Mouse (Mus musculus): Measurements from ENCODE around the gene Zfp654. TPM values are rescaled to one million over a fixed set of nuclear protein-coding genes. Genes with fewer than 3 reads are reported as not detected.

Gene Zfp654
- total RNA-seq (2014; fragmentation: Nextera tagmentation): 15.7 and 20.7 TPM in 2 replicates
- total RNA-seq (2017): 18.2 and 25.3 TPM in 2 replicates

DNA sequence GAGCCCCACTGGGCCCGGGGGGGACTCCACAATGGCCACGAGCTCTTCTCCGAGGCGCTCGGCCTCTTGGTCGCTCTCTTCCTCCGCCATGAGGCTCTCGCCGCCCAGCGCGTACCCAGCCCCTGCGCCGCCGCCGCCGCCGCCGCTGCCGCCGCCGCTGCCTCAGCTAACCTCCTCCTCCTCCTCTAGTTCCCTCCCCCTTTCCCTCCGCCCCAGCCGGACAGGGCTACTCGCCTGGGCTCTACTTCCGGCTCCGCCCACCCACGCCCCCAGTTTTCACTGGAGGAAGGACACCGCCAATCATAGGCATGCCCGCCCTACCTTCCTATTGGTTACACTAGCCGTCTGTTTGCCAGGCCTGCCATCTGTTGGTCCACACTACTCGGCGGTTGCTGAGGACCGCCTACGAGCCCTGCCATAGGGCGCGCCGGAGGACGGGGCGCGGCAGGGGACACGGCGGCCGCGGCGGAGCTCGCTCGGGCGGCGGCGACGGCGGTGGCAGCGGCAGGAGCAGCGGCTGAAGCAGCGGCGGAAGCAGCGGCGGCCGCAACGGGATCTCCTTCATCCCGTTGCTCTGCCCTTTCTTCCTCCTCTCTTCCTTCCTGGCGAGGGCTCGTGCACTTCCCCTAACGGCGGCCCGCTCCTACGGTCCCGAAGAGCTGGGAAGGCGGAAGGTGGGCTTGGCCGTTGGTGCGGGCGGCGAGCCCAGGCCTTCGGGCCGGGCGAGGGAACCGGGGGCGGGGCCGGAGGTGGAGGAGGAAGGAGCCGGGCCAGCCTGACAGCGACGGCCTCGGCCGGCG is at the start of gene Zfp654, which contains the start of gene Cggbp1:
Gene Zfp654 (minus strand): TSS at position 90 of the 800 bp plus-strand sequence.
Gene Cggbp1 (plus strand): TSS at position 434 of the 800 bp plus-strand sequence.
- ATAC-seq (replicated peaks; ENCODE audit: low FRiP score, low TSS enrichment, poor library complexity, severe bottlenecking): peak; percentile 96

DNA sequence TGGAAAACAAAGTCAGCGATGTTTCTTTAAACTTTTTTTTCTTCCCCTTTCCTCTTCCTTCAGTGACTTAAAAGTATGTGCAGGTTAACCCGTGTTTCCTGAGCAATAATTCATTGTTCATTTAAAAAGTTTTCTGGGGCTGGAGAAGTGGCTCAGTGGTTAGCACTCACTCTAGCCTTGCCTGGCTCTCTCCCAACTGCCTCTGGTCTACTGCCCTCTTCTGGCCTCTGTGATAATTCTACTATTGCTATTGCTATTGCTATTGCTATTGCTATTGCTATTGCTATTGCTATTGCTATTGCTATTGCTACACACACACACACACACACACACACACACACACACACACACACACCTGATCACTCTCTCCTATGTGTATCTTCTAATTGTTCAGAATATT is 47.6 kb upstream of the Zfp654 start:
- peak; percentile 90 for ATAC-seq (replicated peaks; ENCODE audit: low FRiP score, low TSS enrichment, poor library complexity, severe bottlenecking)

DNA sequence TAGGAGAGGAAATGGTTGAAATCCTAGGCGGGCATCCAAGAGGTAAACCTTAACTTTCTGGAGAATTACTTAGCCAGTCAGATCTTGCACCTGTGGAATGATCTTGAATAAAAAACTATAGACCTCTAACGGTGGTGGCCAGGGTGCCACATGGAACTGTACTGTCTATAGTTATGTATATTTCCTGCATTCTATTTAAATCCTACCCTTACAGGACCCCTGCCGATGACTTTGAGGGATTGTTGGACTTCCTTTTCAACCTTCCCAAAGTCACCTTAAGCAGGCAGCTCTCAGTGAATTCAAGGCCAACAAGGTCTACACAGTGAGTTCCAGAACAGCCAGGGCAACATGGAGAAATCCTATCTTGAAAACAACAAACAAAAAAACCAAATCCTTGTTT is 38.0 kb upstream of the Zfp654 start:
- ATAC-seq (replicated peaks; ENCODE audit: low FRiP score, low TSS enrichment, poor library complexity, severe bottlenecking): no peak

DNA sequence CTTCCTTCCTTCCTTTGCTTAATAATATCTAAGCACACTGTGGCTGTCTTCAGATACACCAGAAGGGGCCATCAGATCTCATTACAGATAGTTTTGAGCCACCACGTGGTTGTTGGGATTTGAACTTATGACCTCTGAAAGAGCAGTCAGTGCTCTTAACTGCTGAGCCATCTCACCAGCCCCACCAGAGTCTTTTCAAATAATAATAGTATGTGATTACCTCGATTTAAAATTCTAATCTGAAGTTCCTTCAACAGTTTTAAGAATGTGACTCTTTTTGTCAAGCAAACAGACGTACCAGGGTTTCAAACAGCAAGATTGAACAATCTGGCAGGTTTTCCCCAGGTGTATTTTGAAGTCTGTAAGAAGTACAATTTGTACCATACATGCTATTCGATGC is 34.1 kb upstream of the Zfp654 start:
- ATAC-seq (replicated peaks; ENCODE audit: low FRiP score, low TSS enrichment, poor library complexity, severe bottlenecking): no peak

DNA sequence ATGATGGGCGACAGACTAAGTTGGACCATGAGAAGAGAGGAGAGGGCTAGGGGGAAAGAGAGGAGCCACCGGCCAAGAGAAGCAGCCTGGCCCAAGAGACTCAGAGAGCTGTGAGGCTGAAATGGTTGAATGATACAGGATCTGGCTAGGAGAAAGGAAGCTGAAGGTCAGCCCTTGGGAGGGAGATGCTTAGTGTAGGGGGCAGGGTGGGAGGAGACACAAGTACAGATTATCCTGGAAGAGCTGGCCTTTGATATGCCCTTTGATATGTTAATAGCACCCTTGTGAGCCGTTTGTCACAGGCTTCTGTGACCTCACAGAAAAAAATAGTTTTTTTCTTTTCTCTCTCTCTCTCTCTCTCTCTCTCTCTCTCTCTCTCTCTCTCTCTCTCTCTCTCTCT is 33.7 kb upstream of the Zfp654 start:
- ATAC-seq (replicated peaks; ENCODE audit: low FRiP score, low TSS enrichment, poor library complexity, severe bottlenecking): peak; percentile 23; the same call in 1 of the 2 replicates

DNA sequence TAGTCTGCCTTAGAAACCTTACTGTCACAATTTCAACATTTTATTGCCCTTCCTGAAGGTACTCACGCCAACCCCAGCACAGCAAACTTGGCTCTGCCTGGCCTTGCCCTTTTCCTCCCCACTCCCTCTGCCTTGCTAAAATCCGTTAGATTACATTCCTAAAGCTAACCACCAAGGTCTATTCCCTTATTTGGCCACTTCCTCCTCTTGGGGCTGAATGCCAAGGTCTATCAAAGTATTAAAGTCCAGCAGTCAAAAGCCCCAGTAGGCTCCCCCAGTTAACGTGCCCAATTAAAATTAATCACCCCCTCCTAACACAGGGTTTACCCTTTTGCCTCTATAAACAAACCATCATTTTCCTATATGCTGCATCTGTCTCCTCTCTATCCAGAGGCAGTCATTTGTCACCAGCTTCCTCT is 33.0 kb upstream of the Zfp654 start:
- ATAC-seq (replicated peaks; ENCODE audit: low FRiP score, low TSS enrichment, poor library complexity, severe bottlenecking): peak; percentile 73

DNA sequence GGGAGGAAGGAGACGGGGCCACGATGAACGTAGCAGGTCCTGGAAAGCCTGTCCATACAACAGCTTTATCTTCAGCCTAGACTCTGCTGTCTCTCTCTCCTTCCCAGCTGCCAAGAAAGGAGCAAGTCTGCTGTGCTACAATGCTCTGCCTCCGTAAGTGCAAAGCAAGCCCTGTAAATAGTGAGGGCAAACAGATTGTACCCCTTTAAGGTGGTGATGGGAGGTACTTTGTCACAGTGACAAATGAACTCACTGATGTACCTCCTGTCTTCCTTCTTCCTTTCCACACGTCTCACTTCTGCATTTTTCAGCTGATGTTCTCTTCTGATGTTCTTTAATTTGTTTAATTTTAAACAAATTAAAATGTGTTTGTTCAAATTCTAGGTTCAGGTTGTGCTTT is 32.4 kb upstream of the Zfp654 start:
- ATAC-seq (replicated peaks; ENCODE audit: low FRiP score, low TSS enrichment, poor library complexity, severe bottlenecking): peak; percentile 67; the same call in 1 of the 2 replicates

DNA sequence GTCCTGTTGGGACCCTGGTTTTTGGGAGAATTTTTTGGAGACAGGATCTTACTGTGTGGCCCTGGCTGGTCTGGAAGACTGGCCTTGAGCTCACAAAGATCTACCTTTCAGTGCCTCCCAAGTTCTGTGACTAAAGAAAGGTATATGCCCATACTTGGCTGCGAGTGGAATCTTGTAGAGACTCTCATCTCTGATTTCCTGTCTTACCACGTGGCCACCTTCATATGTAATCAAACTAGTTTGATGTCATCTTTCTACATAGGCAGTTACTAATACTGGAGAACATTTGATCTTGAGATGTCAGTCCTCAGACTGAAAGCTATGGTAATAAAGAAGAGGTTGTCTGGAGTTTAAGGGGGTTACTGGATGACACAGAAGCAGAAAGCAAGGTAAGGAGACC is 30.0 kb upstream of the Zfp654 start:
- ATAC-seq (replicated peaks; ENCODE audit: low FRiP score, low TSS enrichment, poor library complexity, severe bottlenecking): no peak

DNA sequence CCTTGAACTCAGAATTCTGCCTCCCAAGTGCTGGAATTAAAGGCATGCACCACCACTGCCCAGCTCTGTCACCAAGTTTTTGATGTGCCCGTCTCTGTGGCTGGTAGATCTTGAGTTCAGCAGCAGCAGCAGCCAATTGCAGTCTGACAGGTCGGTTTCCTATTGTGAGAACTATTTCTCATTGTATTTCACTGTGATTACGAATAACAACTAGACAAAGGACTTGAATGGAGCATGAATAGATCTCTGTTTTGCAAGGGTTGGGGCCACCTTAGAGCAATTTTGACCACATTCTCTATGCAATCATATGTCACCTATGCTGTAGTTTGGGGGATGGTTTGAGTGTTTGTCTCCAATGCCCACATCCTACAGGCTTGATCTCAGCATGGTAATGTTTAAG is 29.5 kb upstream of the Zfp654 start:
- no peak for ATAC-seq (replicated peaks; ENCODE audit: low FRiP score, low TSS enrichment, poor library complexity, severe bottlenecking)

DNA sequence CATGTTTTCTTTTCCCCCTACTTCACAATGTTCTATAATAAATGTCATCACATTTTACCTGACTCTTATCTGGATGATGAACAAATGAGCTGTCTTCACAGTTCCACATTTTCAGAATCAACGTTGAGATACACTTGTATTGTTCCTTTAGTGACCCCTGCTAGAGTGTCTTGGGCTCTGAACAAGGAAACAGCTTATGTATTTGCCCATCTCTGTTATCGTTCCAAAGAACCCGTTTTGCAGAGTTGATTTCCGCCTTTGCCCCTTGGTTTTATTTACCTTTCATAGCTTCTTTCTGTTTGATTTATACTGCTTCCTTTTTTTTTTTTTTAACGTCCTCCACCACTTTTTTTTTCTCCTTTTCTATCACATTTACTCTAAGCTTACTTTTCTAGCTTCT is 28.3 kb upstream of the Zfp654 start:
- ATAC-seq (replicated peaks; ENCODE audit: low FRiP score, low TSS enrichment, poor library complexity, severe bottlenecking): no peak

DNA sequence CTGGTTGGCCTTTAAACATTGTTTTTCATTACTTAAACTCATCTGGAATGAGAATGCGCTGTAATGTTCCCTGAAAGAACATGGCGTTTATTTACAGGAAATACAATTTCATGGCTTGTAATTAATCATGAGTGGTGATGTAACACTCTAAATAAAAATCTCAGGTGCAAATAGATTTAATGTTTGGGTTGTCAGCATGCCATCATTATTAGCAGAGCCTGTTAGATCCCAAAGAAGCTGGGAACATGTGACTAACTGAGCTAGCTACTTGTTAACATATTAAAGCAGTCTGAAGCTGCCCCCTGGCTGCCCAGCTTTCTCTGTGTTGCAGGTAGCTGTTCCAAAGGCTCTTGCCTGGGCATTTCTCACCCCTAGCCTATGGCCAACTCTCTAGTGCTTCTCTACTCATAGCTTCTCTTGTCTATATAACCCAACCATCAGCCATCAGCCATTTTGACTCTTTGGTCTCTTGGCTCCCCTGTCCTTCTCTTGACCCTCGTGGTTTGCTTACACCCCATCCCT is 27.2 kb upstream of the Zfp654 start:
- no peak for ATAC-seq (replicated peaks; ENCODE audit: low FRiP score, low TSS enrichment, poor library complexity, severe bottlenecking)

DNA sequence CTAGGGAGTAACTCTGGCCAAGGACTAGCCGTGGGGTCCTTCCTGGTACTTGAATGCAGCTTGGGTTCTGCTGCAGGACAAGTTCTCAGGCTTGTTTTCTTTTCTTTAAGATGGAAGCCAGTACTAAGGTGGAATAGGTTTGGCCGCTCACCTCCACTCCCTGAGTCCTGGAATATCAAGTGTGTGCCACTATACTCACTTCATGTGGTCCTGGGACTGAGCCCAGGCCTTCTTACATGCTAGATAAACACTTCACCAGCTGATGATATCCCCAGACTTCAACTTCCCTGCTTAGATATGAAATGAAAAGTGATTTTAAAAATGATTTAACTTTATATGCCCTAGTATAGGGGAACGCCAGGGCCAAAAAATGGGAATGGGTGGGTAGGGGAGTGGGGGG is 25.9 kb upstream of the Zfp654 start:
- ATAC-seq (replicated peaks; ENCODE audit: low FRiP score, low TSS enrichment, poor library complexity, severe bottlenecking): no peak

DNA sequence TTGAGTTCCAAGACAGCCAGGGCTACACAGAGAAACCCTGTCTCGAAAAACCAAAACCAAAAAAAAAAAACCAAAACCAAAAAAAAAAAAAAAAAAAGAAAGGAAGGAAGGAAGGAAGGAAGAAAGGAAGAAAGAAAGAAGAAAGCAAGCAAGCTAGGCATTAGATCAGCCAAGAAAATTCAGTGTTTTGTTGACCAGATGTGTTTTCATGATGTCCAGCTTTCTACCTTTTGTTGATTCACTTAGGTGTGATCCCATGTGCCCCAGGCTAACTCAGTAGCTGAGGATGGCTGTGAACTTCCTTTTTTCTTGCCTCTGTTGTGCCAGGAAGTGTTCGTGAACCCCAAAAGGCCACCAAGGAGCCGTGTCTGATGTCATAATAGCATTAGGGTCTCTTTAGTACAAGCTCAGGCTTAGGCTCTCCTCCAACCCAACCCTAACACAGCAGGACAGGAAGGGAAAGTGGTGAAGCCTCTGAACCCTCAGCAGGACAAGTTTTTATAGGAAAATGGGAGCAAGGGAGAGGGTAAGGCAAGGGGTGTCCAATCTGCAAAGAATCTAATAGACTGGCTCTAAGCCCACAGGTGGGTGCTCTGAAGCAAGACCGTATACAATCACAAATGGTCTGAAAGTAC is 25.3 kb upstream of the Zfp654 start:
- no peak for ATAC-seq (replicated peaks; ENCODE audit: low FRiP score, low TSS enrichment, poor library complexity, severe bottlenecking)

DNA sequence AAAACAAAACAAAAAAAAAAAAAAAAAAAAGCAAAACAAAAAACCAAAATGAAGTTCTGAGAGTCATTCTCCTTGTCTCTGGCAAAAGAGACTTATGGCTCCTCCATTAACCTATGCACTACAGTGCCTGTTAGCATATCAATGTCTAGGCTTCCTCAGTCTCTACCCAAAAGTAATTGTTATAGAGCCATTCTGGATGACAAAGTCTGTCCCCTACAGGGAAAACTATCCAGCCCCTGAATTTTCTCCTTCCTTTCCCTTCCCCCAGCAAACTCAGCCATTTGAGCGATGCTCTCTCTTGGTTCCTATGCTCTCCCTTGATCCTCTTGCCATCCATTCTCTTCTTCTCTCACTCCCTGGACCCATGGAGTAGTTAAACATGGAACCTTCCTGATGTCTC is 24.4 kb upstream of the Zfp654 start:
- no peak for ATAC-seq (replicated peaks; ENCODE audit: low FRiP score, low TSS enrichment, poor library complexity, severe bottlenecking)

DNA sequence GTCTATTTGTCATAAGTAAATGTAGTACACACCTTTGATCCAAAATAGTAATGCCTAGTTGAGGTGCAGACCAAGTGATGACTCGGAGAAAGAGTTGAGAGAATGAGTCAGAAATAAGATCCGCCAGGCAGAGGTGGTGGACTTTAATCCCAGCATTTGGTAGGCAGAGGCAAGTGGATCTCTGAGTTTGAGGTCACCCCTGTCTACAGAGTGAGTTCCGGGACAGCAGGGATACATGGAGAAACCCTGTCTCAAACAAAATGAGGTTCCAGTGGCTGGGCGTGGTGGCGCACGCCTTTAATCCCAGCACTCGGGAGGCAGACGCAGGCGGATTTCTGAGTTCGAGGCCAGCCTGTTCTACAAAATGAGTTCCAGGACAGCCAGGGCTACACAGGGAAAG is 23.9 kb upstream of the Zfp654 start:
- no peak for ATAC-seq (replicated peaks; ENCODE audit: low FRiP score, low TSS enrichment, poor library complexity, severe bottlenecking)

DNA sequence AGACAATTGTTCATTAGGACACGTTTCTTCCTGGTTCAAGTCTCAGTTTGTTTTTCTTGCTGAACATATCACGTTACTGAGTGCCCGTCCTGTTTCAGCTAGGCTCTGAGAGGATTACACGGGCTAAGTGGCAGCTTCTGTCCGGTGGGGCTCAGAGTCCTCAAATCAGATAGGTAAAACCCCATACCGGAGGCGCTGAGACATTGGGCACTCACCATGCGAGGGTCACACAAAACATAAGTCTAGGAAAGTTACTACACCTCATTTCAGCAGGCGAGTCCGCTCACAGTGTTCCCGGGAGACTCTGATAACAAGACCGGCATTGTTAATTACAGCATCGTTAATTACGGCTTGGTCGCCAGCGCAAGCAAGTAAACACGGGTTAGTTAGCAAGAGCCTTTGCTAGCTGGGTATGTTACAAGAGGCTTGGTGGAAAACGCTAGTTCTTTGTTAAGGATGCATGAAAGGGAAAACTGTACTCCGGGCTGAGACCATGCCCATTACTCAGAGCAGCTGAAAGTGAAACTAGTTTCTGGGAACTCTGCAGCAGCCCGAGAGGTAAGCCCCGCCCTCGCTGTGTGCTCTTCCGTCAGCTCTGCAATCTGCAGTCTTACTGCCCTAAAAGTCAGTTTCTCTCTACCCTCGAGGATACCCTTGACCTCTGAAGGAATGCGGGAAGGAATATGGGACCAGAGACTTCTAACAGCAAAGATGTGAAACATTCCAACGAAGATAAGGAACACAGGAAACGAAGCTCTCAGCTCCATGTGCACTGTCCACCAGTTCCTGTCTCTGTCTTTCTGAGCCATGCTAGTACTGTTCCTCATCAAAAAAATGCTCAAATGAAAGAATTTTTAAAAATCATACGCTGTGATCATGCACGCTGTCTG is 22.2 kb upstream of the Zfp654 start:
- ATAC-seq (replicated peaks; ENCODE audit: low FRiP score, low TSS enrichment, poor library complexity, severe bottlenecking): peak; percentile 94

DNA sequence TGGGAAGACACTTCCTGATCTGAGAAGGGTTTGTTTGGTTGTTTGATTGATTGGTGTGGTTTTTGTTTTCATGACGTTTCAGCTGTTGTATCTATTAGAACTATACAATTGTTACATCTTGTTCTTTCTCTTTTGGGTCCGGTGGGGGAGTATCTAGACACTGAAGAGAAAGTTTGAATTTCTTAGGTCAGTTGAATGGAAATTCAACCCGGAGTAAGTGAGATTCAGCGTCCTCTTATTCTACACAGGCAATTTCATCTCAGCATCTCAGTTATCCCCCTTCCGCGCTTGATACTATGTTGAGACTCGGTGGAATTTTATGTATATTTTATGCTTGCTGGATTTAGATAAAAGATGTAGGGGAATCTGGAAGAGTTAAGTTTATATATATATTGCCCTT is 21.4 kb upstream of the Zfp654 start:
- no peak for ATAC-seq (replicated peaks; ENCODE audit: low FRiP score, low TSS enrichment, poor library complexity, severe bottlenecking)

DNA sequence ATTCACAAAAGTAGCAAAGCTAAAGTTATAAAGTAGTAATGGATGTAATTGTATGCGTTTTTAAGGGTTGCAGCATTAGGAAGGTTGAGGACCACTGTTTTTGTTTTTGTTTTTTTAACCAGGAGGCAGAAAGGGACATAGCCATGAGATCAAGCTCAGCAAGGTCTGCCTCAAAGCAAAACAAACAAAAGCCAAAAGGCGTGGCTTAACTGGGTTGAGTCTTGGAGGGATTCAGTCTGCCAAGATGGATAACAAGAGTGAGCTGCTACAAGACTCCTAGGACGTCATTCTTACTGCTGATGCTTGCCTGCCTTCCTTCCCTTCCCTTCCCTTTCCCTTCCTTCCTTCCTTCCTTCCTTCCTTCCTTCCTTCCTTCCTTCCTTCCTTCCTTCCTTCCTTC is 20.8 kb upstream of the Zfp654 start:
- peak; percentile 48 for ATAC-seq (replicated peaks; ENCODE audit: low FRiP score, low TSS enrichment, poor library complexity, severe bottlenecking)

DNA sequence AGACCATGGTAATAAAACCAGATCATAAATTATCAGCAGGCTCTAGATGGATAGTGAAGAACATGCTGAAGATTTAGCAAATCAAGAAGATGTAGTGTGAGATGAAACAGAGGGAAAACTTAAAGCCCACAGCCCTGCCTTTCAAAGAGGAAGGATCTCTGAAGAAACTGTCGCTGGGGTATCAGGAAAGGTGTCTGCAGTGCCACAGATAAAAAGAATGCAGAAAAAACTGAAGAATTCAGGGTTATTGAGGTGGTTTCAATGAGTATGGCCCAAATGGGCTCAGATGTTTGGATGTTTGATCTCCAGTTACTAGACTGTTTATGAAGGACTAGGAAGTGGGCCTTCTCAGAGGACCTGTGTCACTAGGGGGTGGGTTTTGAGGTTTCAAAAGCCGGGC is 18.2 kb upstream of the Zfp654 start:
- ATAC-seq (replicated peaks; ENCODE audit: low FRiP score, low TSS enrichment, poor library complexity, severe bottlenecking): no peak

DNA sequence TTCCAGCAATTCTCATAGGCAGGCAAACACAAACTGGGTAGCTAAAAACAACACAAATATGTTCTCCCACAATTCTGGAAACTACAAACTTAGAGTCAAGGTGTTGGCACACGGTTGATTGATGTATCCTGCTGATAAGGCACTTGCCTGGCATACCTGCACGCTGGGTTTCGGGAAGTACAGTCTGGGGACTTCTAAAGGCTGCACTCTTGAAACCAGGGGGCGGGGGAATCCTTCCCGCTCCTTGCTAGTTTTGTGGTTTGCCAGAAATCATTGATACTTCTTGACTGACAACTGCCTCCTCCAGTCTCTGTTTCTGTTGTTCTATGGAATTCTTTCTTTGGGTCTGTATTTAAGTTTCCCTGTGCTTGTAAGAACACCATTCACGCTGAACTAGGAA is 17.2 kb upstream of the Zfp654 start:
- no peak for ATAC-seq (replicated peaks; ENCODE audit: low FRiP score, low TSS enrichment, poor library complexity, severe bottlenecking)
